Mouse (Mus musculus): ENCODE results near the gene E130114P18Rik. TPM values are rescaled to one million over a fixed set of nuclear protein-coding genes. Genes with fewer than 3 reads are reported as not detected.

The E130114P18Rik gene
- polyA plus RNA-seq, 1 experiment from 2014 or later = 24.4 TPM

Other genes with a start within 250 kb of the E130114P18Rik start
- 31.7 and 36.2 TPM in 2 replicates for gene Nfia, start 5.3 kb downstream of the E130114P18Rik start, polyA plus RNA-seq (2015; fragmentation: Nextera tagmentation; extraction: Ambion mirVana)

Measured in midbrain, embryonic 13.5 days (tissue).